Mouse (Mus musculus) embryo, embryonic 9.5 days (tissue): ENCODE results near the gene 4933405L10Rik.

Experiments used
- DNase-seq: peaks from one replicate; pipeline ENCODE4 v3.0.0-alpha.2; 2017; ENCODE audit errors: extremely low spot score

Gene 4933405L10Rik

GRCm38 (mm10) chr8:105700966-105701824 is 6.3 kb upstream of the 4933405L10Rik start, which contains the start of the genes Acd and Pard6a:
TSS of gene Acd (minus strand) at chr8:105701102.
TSS of gene Pard6a (plus strand) at chr8:105701148.
- DNase-seq, result peak; percentile 96

DNA sequence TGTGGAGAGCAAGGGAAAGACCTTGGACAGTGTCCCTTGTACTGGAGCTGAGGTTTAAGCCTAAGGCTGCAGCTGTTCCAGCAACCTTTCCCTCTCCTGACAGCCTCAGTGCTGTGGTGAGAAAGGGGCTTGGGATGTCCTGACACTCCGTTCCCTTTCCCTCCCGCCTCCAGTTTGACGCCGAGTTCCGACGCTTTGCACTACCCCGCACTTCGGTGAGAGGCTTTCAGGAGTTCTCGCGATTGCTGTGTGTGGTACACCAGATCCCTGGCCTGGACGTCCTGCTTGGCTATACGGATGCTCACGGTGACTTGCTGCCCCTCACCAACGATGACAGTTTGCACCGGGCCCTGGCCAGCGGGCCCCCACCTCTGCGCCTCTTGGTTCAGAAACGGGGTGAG is 5.5 kb upstream of the 4933405L10Rik start:
- DNase-seq, result no peak

GRCm38 (mm10) chr8:105702731-105703415 is 4.6 kb upstream of the 4933405L10Rik start:
- DNase-seq, result no peak

DNA sequence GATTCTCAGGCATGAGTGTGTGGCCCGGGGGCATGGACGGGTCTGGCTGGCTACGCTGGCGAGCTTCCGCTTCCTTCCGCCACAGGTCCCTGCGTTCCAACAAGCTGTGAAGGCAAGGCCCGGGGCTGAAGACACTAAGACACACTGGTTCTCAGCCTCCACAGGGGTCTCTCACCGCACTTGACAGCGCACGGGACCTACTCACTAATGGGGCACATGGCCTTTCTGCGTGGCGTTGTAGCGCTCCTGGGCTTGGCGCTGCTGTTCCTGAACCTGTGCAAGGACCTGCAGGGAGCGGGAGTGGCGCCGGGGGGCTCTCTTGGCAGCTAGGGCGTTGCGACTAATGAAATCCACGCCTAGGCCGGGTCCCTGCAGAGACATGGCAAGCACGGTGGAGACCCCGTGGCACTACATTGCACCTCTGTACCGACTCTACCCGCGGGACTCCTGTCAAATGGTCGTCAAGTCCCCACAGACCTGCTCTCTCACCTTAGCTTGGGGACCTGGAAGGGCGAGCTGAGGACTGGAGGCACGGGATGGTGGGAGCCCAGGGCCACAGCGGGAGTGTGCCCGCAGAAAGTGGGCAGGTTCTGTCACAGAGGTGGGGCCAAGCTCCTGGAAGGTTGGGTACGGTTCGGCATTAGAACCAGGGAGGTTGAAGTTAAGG is 3.2 kb upstream of the 4933405L10Rik start:
- DNase-seq, result no peak

- no peak for DNase-seq
These were observed 2.5 kb upstream of the 4933405L10Rik start for GRCm38 (mm10) chr8:105704955-105705354.

- DNase-seq, result no peak
These were observed 1.0 kb upstream of the 4933405L10Rik start for GRCm38 (mm10) chr8:105706426-105706825.

- DNase-seq, result no peak
These were observed 1.2 kb downstream of the 4933405L10Rik start for GRCm38 (mm10) chr8:105708675-105709074.

DNA sequence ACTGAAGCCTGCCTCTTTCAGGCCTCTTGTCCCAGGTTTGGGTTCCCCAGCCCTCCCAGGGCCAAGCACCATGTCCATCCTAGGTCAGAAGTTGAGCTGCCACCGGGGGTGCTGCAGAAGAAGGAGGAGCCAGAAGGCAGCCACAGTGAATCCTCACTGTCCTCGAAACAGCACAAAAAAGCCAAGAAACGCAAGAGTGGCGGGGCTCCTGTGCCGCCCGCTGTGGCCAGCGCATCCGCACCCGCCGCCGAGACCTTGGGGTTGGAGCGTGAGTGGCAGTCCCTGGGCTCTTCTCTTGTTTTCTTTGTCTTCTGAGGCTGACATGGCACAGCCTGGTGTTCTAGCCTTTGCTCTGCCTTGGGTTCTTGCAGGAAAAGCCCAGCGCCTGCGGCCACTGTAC is 1.9 kb downstream of the 4933405L10Rik start:
- no peak for DNase-seq

- no peak for DNase-seq
These were observed 4.8 kb downstream of the 4933405L10Rik start for GRCm38 (mm10) chr8:105712286-105712685.

GRCm38 (mm10) chr8:105714139-105714538 is 6.7 kb downstream of the 4933405L10Rik start:
- peak; percentile 82 for DNase-seq

- no peak for DNase-seq
These were observed 7.6 kb downstream of the 4933405L10Rik start for GRCm38 (mm10) chr8:105715042-105715441.

DNA sequence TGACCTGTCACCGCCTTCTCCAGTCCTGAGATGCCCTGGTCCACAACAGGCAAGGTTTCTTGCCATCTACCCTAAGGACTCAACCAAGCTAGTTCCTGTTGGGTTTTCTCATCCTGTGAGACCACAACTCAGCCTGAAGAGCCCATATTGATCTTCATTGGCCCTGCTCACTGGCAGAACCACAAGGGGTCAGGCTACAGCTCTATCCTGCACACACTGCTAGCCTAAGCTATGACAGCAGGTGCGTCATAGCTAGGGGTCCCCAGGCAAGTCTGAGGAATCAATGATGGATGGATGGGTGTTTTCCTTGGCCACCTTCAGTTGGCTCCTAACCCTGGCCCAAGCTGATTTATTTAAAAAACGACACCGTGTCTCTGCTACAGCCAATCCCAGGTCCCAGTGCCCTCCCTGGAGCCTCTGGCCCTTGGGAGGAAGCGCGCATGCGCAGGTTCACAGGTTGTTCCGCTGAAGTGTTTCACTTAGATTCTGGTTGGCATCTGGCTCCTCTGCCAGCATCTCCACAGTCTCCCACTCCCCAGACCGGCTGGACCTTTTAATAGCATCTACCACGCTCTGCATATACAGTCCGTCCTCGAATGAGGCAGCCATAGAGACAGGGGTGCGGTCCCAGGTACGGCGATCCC is 9.0 kb downstream of the 4933405L10Rik start:
- DNase-seq, result no peak

- DNase-seq, result no peak
These were observed 12.2 kb downstream of the 4933405L10Rik start for GRCm38 (mm10) chr8:105719637-105720036.

GRCm38 (mm10) chr8:105722861-105723260 is 15.4 kb downstream of the 4933405L10Rik start:
- no peak for DNase-seq

DNA sequence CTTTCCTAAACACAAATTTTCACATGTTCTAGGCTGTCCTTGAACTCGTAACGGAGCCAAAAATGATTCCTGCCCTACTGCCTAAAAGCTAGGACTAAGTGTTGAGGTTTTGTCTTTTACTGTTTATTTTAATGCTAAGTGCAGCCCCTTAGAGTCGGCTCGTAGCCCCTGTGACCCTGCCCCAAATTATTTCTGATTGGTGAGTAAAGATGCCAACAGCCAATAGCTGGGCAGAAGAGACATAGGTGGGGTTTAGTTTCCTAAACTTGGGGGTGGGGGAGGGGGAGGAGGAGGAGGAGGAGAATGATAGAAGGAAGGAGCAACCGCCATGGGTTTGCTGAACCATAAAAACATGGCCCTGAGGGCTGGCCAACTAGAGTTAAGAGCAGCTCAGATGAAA is 18.3 kb downstream of the 4933405L10Rik start:
- DNase-seq, result no peak

DNA sequence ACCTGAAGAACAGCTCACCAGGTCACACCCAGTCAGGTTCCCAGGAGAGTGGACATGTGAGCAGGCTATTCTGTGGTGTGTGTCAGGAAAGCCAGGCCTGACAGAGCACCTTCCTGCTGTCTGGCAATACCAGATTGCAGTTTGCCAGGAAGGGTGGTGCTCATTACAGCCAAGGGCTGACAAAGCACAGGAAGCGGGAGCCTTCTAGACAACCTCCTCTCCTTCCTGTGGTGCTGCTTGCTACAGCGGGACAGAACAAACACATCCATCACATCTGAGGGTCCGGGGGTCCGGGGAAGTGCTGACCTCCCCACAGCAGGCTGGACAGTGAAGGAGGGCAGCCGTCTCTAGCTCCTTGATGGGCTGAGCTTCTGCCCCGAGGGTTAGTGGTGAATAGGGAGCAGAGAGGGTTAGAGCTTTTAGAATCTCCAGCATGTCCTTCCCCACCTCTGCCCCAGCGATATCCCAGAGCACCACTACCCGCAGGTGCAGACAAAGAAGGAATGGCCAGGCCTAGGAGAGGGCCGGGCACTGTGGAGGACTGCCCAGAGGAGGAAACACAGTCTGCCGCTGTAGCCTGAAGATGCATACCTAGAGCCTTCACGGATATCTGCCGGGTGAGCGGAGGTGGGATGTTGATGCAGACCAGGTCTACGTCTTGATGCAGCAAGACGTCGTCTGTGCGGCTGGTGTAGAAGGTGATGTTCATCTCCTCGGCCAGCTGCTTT is 20.1 kb downstream of the 4933405L10Rik start:
- DNase-seq, result no peak

GRCm38 (mm10) chr8:105732186-105732585 is 24.7 kb downstream of the 4933405L10Rik start:
- DNase-seq, result no peak

GRCm38 (mm10) chr8:105739216-105739615 is 31.8 kb downstream of the 4933405L10Rik start:
- DNase-seq, result no peak

- no peak for DNase-seq
These were observed 35.8 kb downstream of the 4933405L10Rik start for GRCm38 (mm10) chr8:105743301-105743700.

DNA sequence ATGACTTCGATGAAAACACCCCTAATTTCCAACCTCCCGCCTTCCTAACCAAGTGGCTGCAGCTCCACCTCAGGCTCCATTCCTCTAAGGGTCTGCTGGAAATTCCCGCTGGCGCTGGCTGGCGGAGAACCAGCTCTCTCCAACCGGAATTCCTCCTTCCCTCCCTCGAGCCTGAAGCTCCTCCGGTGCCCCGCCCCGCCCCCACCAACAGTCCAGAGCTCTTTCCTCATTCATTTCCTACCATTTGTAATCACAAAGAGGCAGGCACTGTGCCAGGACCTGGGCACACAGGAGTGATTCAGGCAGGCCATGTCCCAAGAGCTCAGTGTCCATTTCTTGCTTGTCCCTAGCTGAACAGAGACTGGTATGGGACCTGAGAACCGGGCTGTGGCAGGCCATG is 43.2 kb downstream of the 4933405L10Rik start:
- DNase-seq, result peak; percentile 42

GRCm38 (mm10) chr8:105753916-105754315 is 46.5 kb downstream of the 4933405L10Rik start:
- DNase-seq, result no peak
